Mouse (Mus musculus): ENCODE measurements at regions not wholly inside any gene's neighbourhood (a gene's known extent, or its start where the extent isn't known, plus 50 kb on each side); places are given as distances from the start of the nearest gene placed in this dataset.

DNA sequence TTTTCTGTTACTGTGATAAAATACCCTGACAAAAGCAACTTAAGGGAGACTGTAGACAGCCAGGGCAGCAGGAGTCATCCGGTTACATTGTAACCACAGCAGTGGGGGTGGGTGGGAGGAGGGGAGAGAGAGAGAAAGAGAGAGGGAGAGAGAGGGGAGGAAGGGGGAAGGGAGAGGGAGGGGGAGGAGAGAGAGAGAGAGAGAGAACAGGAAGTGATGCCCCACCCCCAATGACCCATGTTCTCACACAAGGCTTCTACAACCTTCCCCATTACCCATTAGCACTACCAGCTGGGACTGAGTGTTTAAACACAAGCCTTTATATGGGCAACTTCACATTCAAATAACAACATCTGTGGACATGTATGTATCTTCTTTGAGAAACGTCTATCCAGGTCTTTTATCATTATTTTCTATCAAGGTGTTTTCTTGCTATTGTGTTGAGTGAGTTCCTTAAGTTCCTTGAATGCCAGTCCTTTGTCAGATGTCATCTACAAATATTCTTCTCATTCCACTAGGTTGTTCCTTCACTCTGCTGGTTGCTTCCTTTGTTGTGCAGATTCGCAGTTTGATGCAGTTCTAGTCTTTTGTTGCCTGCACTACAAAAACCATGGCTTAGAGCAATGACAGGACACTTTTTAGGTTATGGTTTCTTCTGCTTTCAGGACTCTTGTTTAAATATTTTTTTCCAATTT, 274.7 kb upstream of the Ddx18 start:
- DNase-seq (ENCODE audit: low read depth, low spot score), result no peak

DNA sequence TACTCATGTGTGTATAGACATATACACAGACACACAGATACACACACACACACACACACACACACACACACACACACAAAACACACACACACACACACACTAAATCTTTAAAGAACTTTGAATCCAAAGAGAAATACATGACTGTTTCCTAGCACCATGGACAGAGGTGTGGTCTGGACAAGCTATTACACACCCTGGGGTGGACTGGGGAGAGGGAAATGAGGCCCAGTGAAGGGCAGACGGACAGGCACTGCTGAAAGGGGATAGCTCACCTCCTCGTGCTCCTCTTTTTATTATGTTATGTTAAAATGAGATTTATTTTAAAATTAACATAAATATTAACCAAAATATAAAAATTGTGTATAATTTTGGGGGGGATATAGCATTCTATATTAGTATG, 265.8 kb upstream of the Ddx18 start:
- DNase-seq (ENCODE audit: low read depth, low spot score), result no peak

DNA sequence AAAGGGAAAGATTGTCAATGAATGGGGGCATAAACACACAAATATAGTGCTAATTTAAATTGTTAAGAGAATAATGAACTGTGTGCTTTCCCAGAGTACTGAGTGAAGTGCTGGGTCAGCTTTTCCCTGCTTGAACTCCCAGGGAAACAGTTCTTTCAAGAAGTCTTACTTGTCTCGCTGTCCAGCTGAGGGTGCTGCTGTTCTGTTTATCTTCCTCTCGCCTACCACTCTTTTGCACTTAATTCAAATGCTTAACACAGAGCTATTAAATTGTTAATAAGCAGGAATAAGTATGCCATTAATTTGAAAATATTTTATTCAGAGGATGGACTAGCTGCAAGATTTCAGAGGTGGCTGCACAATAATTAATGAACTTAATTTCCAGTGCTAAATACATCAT, 262.5 kb upstream of the Ddx18 start:
- DNase-seq (ENCODE audit: low read depth, low spot score), result no peak

DNA sequence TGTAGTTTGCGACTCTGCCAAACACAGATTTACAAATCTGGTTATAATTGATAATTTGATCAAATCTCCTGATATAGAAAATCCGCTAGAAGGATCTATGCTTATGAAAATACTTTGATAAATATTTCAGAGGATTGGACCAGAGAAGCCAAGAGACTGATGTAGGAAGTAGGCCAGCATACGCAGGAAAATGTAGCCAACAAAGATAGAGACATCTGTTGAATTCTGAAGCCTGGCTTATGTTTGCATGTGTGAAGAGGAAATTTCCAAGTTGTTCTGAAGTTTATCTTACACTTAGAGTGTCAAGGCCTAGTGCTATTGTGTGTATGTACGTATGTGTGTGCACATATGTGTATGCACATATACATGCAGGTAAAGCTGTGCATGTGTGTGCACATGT, 255.2 kb upstream of the Ddx18 start:
- DNase-seq (ENCODE audit: low read depth, low spot score), result no peak

DNA sequence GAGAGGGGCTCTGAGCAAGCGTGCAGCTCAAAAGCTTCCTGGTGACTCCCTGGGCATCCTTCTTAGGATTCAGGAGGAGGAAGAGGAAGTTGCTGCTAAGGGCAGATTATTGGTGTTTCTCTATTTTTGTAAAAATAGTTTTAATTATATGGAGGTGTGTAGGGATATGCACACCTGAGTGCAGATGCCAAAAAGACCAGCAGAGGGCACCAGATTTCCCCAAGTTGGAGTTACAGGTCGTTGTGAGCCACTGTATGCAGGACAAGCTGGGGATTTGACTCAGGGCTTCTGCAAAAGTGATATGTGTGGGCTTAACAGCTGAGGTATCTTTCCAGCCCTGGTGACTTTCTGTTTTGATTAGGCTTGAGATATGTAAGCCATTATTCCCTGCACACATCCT, 235.5 kb upstream of the Ddx18 start:
- DNase-seq (ENCODE audit: low read depth, low spot score), result peak; percentile 3

DNA sequence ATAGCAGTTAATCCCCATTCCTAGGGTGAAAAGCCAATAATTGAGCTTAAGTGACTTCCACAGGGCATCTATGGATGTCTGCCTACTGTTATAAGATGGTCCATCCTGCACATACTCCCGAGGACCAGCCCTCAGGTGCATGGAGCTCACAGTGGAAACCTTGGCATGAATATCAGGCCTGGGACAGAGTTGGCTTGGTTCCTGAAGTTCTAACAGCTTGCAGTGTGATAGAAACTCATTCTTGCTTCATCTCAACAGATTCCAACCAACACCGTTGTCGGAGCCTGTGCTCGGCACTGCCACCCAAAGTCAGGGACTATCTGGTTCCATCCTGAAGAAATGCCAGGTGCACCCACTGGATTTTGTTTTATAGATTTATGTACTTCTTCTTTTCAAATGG, 234.7 kb upstream of the Ddx18 start:
- no peak for DNase-seq (ENCODE audit: low read depth, low spot score)

DNA sequence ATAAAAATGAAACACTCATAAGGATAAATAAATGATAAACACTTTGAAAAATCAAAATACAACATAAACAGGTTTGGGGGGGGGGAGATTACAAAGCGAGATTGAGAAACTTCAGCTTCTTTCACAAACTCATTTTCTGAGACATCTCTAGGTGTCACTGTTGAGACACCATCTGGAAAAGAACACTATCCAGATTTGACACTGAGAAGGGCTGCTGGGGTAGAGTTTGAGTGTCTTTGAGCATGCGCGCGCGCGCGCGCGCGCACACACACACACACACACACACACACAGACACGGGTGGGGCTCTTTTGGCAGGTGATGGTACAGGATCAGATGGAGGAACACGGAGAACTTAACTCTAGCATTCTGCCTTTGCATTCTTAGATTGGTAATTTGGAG, 230.7 kb upstream of the Ddx18 start:
- DNase-seq (ENCODE audit: low read depth, low spot score), result no peak

DNA sequence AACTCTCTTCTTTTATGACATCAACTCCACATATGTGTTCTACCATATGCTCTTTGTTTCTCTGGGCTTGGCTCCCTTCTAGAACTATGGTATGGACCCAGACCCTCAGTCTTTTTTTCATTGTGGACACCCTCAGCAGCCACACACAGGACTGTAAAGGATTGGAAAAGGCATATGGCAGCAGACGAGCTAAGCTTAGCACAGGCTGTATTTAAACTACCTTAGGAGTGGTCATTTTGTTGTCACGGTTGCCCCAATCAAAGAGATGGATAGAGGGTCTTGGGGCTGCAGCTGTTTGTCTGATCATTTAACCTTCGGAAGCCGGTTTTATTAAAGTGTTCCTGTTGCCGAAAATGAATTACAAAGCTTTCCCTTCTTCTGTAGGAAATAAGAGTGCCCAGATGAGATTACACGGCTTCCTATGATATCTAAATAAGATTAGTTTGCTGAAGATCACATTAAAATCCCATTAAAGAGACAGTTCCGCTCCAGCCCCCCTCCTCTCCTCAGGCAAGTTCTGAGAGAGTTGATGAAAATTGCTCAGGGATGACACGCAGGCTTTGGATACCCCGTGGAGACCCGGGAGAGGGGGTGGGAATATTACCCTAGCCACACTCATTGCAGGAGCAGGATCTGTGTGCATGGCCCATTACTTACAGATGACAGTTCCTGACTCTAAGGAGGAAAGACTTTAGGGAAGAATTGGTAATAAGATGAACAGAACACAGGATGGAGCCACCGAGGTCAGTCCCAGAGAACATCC, 227.4 kb upstream of the Ddx18 start:
- no peak for DNase-seq (ENCODE audit: low read depth, low spot score)

DNA sequence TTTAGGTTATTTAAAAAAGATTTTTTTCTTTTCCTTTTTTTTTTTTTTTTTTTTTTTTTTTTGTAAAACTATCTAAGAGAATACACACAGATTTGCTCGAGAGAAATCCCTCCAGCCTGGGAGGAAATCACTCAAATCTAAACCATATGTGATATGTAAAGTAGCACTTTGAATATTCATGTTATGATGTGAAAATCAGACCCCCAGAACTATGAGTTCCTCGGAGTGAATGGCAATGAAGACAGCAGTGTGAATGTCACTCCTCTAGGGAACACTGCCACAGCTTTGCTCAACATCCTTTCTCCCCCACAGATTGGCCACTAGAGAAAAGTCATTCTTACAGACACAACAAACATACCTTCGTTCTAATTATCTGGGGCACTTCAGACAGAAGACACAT, 217.8 kb upstream of the Ddx18 start:
- no peak for DNase-seq (ENCODE audit: low read depth, low spot score)

DNA sequence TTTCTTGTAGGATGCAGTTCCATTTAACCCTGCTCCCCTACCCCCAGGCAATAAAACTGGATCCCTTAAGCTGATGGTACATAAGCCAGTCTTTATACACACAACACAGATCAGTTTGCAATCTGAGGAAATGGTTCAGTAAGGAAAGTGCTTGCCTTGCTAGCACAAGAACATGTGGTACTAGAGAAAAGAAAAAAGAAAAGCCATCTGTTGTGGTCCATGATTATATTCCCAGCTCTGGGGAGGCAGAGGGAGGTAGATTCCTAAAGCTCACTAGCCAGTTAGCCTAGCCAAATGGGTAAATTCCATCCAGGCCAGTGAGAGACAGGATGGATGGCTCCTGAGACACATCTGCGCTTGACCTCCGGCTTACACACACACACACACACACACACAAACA, 206.2 kb upstream of the Ddx18 start:
- DNase-seq (ENCODE audit: low read depth, low spot score), result no peak

DNA sequence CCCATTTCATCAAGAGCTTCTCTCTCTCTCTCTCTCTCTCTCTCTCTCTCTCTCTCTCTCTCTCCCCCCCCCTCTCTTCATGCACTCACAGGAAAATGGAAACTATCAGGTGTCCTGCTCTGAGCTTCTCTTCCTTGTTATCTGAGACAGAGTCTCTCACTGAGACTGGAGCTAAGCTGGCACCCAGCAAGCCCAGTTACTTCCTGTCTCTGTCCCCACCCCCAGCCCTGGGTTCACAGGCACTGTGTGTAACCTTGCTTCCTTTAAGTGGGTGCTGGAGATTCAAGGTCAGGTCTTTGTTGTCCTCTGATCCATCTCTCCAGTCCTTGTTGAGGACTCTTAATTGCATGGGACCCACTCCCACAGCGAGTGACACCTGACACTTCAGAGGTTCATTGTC, 203.7 kb upstream of the Ddx18 start:
- DNase-seq (ENCODE audit: low read depth, low spot score), result no peak

DNA sequence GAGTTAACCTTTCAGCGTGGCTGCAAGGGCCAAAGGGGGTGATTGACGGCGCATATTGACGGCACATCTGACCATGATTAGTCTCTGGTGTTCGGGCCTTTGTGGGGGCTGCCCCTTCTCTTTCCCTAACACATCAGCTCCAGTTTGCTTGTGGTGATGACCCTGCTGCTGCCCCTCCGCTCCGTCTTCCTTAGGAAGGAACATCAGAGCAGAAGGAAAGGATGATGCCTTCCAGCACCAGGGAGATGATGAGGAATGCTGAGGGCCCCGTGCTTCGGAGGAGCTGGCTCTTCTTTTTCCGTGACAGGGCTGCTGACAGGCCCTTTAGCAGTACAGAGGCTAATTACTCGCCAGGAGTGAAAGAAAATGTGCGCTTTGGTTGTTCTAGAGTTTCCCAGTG, 203.1 kb upstream of the Ddx18 start:
- DNase-seq (ENCODE audit: low read depth, low spot score), result no peak

DNA sequence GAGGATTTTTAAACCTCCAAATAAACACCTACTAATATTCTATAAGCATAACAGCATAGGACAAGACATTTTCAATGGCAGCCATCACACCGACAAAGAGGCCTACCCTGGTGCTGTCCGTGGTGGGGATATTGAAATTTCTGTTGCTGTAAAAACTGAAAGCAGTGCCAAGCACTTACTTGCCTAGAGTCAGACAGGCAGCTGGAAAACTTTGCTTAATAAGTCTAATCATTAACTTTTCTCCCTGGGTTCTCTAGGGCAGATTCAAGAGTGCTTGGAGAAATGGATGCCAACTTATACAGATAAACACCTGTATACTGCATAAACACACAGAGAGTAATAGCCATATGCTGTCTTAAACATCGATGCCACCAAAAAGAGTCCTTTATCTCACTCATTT, 192.3 kb upstream of the Ddx18 start:
- no peak for DNase-seq (ENCODE audit: low read depth, low spot score)

DNA sequence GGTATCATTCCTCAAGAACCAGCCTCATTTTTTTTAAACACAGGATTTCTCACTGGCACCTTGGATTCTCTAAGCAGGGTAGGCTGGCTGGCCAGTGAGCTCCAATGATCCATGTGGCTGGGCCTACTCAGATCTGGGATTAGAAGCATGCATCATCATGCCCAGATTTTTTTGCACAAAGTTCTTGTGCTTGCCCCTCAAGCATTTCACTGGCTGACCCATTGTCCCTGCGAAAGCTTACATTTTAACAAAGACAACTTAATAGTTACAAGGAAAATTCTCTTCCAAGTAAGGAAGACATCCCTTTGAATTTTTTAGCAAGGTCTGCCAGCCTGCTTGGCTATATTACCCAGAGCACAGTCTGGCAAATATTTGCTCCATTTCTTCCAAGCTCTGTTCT, 177.4 kb upstream of the Ddx18 start:
- DNase-seq (ENCODE audit: low read depth, low spot score), result no peak

DNA sequence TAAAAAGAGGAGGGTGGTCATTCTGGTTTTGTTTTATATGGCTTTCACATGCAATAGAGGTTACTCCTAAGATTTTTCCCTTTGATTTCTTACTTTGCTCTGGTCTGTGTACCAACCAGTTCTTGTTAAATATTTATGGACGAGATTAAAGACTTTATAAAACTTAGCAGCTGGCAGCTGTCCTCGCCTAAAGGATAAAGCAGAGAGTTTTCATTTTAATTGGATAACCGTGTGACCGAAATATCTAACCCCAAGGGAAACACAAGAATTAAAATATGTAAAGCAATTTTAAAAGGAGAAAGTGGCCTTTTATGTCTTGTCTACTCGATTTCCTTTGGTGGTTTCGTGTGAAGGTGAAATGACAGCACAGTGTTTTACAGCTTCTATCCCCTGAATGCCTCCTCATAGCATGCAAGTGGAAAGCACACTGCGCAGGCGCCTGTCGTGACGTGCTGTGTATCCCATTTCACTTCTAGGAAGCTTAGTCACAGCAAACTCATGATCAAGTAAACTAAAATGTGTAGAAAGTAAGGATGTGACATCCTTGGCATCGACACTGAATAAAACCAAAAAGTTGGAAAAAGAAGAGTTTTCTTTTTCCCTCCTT, 167.4 kb upstream of the Ddx18 start:
- no peak for DNase-seq (ENCODE audit: low read depth, low spot score)

DNA sequence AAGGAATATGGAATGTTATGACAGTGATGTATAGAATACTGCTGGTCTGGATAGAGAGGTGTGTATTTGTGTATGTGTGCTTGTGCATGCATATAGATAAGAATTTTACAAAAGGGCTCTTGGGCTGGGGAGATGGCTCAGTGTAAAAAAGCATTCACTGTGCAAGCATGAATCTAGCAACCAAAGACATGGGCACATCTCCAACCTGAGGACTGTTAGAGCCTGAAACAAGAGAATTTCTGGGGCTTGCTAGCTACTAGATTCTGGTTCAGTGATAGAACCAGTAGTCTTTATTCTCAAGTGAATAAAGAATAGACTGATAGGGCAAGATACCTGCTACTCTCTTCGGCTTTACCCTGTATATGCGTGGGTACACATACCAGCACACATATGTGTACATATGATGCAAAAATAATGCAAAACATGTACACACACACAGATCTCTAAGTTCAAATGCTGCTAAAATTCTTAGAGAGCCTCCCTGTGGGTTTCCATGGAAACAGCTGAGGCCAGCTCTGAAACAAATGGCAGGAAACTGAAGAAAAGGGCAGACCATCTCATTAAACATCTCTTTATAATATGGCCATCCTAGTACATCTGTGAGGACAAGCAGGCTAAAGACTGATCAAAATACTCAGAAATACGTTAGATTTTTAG, 166.8 kb upstream of the Ddx18 start:
- no peak for DNase-seq (ENCODE audit: low read depth, low spot score)

DNA sequence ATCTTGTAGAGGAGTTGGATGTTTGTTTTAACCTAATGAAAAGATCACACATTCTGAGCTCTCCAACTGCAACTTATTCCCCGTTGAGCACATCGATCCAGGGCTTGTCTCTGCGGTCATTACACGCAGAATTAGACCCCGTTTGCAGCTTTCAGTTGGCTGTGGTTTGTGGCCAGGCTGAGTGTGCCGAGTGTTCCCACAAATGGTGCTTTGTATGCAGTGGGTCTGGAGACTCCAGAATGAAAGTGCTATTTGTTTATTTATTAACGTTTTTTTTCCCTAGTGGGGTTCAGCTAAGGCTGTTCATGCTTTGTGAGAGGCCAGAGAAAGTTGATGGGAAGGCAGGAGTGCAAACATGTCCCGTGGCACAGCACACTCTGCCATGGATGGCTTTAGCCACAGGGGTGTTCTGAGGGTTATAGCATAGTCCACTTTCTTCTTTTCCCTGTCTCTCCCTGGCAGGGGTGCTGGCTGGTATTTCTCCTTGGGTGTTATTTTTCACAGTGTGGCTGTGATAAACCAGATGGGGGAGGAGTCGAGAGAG, 141.6 kb upstream of the Ddx18 start:
- no peak for DNase-seq (ENCODE audit: low read depth, low spot score)

DNA sequence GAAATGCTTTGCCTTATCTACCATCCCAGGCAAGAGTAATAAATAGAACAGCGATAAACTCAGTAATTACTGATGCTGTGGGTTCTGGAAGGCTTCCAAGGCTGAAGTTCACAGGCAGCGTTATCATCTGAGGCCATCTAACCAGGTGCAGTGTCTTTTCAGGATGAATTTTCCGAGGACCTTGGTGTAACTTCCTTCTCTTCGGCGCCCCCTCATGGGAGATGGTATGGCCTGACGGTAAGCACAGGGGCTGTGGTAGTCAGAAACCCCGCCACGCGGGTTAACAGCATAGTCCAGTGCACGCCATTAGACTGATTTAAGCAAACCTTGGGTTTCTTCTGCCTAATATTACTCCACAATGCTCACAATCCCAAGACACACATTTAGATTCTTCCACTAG, 140.5 kb upstream of the Ddx18 start:
- no peak for DNase-seq (ENCODE audit: low read depth, low spot score)

DNA sequence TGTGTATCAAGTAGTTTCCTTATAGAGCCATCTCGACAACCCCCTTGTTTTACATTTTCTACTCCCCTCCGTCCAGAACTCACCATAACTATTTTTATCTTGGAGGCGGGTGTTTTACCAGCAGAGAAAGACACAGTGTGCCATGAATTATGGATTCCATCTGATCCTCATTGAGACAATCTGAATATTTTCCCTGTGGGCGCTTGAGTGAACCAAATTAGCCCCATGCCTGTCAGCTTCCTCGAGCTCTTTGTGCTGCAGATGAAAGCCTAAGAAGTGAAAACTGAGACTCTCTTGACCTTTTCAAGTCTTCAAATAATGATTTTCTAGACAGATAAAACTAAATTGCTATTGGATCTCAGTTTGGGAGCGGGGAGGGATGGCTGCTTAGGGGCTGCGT, 134.0 kb upstream of the Ddx18 start:
- no peak for DNase-seq (ENCODE audit: low read depth, low spot score)

DNA sequence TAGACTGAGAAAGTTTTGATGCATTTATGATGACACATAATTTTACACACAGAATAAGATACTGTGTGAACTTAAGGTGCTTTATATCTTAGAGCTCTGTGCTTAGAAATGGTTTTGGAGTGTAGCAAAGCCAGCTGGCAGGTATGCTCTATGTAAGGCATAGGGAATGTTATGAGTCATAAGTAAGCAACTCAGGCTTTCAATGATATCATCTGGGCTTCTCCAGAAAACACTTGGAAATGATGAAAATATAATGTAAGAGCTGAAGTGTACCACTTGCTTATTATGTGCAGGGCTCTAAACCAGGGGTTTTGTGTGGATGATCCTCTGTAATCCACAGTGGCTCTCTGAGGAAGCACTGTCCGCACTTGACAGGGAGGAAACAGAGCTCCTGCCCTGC, 86.1 kb upstream of the Ddx18 start:
- DNase-seq (ENCODE audit: low read depth, low spot score), result peak; percentile 52

DNA sequence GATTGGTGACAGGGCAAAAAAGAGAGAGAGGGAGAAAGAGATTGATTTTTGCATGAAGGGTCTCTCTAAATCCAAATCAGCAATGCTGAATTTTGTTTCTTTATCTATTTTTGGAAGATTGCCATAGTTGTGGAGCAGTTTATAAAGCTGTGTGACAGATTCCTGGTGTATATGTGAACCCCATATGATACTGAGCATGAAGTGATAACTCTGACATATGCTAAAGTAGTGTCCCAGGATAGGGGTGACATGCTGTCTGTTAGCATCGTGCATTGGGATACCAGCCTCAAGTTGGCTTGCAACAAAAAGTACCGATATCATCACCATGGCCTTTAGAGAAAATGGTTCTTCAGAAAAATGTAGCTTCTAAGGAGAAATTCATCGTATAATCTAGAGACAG, 82.3 kb upstream of the Ddx18 start:
- DNase-seq (ENCODE audit: low read depth, low spot score), result no peak

DNA sequence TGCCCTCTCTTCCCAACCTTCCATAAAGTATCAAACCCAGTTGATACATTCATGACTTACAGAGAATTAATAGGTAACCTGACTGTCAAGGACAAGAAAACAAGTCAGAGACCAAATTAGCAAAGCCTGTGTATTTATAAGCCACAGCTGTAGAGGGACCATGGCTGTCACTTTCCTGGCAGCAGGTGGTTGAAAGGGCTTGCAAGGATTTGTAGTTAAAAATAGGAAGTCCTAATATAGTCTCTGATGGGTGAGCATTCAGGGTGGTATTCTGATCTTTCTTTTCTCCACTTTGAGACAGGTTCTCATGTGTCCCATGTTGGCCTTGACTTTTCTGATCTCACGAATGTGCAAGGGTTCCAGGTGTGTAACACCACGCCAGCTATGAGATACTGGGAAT, 63.7 kb upstream of the Ddx18 start:
- DNase-seq (ENCODE audit: low read depth, low spot score), result no peak

Data from 3T3-L1 (cell line).